Mouse (Mus musculus) frontal cortex, adult (tissue): ENCODE measurements at regions not wholly inside any gene's neighbourhood (a gene's known extent, or its start where the extent isn't known, plus 50 kb on each side); places are given as distances from the start of the nearest gene placed in this dataset.

ENCODE experiments used
- ATAC-seq: cut with Nextera tagmentation; 2 replicates; pipeline ENCODE4 v1.9.2; 2017; ENCODE audit warnings: mild to moderate bottlenecking, moderate library complexity, mixed read lengths; ENCODE audit not compliant: low TSS enrichment

DNA sequence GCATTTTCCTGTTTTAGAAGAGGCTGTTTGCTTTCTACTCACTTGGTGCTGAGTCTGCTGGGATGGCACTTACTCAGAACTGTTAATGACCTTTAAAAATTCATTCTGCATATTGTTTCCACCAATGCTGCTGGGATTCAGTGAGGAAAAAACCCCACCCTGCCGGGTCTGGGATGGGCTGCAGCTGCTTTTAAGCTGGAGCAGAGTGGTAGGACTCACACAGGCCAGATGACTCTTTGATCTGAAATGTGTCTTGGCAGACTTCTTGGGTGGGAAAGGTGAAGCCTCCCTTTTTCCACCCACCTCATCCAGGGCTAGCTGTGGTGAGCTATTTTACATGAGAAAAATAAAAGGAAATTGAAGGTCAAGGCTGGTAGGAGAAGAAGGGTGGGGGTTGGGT lies 56.4 kb upstream of the Ddhd1 start:
- no peak for ATAC-seq

DNA sequence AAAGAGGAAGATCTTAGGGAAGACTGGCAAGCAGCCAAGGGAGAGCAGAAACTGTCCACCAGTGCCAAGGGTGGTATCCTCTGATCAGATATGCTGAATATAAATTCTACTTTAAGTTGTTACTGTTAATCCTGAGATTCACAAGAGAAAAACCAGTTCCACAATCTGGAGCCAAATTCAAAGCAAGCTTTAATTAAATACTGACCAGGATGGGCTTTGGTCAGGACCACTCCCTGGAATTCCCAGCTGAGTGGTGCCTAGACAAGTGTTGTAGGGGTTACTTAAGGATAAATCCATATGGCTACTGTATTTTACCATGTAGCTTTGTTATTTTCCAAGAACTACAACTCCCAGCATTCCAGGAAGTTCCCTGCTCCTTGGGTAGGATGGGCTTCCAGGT lies 56.8 kb upstream of the Ddhd1 start:
- ATAC-seq: no peak

DNA sequence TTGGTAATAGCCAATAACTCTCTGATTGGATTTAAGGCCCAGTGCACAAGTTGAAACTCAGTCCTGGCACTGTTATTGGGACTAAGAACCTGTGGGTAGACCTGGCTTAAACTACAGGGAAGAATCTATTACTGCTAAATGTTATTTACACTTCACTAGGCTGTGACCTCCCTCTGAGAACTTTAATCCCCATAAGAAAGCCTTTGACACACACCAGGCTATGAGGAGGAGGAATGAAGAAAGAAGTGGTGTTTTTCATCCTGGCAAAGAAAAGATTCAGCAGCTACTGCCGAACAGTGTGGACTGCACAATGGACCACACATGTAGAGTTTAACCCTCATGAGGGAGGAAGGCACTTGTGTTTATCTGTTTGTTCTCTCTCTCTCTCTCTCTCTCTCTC lies 58.2 kb upstream of the Ddhd1 start:
- no peak for ATAC-seq

DNA sequence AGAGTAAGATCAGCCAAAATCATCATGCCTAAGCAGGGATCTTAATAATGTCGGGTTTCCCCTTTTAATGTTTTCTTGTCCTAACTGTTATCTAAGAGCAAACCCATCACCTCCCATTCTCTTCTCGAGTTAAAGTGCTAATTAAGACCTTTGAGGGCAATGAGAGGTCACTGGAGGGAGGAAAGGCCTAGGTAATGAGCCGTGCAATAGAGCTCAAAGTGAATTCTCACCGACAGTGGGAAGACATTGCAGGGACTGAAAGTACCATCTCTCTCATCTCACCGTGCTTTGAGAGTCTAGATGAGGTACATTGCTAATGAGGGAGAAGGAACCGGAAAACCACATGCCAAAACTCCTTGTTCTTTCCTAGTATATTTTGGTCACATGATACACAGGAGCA lies 64.9 kb upstream of the Ddhd1 start:
- ATAC-seq: no peak

DNA sequence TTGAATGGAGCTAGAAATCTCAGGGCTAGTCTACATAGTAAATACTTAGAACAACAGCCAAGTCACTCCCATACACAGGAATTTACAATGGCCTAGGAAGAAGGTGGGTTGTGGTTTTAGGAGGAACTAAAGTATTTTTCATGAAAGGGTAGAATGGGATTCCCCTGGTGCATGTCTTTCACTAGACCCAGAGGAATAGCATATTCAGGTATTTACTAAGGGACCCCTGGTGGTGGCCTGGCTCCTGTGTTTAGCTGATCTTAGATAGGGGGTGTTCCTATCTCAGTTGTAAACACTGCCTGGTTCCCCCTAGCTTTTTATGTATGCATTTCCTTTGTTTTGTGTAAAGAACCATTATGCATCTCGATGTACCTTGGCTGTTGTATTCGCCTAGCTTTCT lies 66.4 kb upstream of the Ddhd1 start:
- ATAC-seq: no peak

DNA sequence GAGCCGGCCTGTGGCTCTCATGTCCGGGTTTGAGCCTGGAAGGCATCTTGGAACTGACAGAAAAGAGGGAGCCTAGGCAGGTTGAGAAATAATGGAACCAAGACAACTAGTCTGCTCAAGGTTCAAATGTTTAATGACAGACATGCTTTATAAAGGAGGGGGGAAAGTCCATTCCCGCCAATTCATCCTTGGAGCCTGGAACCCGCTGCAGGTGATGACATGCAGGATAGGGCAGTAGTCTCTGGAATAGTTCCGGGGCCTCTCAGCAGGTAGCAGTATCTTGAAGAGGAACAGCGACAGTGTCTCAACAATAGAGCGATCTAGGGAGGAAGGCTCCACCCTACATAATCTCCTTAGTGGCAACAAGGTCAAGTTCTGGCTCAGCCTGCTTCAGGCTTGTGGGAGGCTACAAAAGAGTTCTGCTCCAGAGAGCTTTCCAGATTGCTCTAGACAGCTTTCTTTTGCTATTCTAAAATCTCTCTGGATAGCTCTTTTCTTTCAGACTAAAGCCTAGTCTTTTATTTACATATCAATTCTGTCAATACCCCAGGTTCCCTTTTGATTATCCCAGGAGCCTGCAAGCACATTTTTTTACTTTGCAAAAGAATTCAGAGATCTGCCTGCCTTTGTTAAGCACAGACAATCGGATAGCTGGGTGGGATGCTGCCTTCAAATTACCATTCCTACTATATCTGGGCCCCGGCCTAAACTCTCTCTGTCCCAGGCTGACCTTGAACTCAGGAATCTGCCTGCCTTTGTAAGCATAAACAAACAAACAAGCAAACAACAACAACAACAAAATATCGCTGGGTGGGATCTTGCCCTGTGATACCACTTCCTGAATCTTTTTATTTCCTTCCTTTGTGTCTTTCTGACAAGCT lies 76.8 kb upstream of the Ddhd1 start:
- ATAC-seq: no peak

DNA sequence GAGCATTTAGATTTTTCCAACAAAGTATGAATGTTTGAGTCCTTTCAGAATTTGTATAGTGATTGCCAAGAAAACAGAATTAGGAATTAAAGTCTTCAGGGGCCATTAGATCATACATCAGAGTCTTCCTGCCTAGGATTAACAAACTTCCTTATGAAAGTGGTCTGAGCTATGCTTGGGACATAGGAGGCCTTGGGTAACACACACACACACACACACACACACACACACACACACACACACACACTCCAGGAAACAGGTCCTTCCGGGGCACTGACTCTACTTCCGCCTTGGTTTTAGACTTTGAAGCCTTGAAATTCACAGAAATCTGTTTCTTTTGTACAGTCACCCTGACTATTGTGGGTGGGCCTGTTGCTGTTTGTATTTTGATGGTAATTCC lies 80.0 kb upstream of the Ddhd1 start:
- no peak for ATAC-seq

DNA sequence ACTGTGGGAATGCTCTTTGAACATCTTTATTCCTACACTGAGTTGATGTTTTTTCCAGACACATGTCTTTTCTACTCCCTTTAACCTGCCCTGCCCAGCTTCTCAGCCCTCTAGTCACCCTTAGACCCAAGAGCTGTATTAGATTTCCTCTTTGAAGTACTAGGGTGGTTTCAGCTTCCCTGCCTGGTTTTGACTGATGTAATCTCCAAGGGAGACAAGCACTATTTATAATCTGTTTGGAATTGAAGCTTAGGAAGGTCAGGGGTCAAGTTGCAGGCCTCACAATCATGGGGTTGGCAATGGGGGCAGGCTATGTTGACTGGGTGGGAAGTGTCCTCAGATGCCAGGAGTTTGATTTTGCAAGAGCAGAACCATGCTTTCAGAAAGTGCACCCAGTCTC lies 81.7 kb upstream of the Ddhd1 start:
- ATAC-seq: no peak

DNA sequence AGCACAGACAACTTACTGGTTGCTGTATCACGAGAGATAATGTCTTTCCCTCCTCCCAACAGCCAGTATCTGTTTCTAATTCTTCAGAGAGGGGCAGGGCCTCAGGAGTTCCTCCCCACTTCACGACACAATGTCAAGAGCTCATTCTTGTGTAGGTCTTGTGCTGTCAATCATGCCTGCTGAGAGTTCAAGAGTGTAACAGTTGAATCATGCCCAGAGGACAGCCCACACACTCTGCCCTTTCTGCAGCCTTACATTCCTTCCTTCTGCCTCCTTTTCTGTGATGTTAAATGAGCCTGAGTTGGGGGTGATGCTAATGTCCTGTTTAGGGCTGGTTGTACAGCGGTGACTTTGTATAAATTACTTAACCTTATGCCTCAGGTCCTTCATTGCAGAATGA lies 82.7 kb upstream of the Ddhd1 start:
- ATAC-seq: no peak

DNA sequence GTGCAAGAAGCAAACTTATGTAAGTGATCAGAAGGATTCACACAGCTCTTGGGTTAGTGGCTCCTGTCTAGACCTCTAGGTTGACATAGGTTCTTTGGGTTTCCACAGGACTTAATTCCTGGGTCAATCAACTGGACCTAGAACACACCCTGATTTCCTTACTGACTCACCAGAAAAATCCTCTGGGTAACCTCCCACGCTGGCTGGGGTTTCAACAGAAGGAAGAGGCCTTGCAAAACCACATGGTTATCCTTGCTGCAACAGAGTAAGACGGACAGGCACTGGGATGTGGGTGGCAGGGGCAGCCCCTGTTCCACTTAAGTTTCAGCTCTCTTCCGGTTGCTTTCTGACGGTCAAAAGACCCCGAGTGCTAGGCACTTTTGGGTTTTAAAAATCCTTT lies 88.2 kb upstream of the Ddhd1 start:
- ATAC-seq: no peak

DNA sequence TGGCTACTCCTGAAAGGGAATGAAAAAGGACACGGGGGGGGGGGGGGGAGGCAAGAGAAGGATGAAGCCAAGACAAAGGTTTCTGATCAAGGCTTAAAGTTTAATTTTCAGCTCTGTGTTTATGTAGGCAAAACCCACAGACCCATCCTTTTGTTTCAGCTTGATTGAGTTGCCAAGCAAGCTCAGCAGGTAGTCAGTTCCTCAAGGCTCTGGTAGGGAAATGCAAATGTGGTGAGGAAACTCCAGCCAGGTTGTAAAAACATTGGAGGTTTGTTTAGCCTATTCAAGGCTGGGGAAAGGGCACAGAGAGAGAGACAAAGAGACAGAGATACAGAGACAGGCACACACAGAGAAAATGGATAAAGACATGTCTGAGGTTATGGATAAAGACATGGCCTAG lies 99.4 kb upstream of the Ddhd1 start:
- no peak for ATAC-seq

DNA sequence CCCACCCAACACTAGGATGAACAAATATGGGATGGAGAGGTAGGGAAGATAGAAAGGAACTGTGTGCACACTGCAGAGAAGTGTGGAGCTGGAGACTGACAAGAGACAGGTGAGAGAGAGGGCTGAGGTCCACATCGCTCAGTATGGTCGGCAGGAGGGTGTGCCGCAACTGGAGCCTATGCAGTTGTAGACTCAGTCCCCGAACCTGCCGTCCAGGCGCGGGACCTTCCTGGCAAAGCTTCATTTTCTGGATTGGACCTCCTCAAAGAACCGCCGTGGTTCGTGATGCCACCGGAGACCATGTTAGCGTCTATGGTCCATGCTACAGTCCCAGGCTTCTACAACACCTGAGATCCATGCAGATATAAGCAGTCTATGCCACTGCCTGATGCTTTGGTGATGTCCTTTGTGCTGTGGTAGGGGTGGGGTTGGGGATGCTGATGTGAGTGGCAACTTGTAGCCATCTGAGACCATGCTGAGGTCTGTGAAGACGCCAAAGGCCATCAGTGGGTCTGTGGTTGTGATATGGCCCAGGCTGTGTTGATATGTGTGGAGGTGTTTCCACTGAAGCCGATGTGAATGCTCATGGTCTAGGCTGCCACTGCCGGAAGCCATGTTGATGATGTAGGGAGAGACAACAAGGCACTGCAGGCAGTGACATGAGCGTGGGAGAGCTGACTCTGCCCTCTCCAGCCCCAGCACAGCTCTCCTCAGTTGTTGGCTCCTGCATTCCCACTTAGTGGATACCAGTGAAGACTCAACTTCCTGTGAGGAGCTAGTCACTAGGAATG lies 103.1 kb upstream of the Ddhd1 start:
- ATAC-seq: no peak

DNA sequence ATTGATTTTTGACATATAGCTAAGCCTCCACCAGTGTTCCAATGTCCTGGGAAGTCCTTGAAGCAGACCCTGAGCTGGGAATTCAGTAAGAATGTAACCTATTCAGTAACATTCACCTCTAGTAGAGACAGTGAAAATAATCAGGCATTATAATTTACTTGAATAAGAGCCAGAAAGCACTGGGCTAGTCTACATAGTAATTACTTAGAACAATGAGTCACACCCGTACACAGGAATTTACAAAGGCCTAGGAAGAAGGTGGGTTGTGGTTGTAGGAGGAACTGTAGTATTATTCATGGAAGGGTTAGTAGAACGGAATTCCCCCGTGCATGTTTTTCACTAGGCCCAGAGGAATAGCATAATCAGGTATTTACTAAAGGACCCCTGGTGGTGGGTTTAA lies 106.3 kb upstream of the Ddhd1 start:
- ATAC-seq: no peak

DNA sequence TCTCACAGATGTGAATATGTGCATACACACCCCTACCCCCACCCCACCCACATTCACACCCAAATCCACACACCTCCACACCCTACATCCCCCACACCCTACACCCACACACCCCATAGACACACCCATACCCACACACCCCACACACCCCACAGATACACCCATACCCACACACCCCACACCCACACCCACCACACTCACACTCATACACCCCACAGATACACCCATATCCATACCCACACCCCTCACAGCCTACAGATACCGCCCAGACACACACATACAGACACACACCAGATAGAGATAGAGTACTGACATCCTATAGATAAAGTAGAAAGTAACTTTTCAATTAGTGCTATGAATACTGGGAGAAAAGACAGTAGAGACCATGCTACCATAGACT lies 108.6 kb upstream of the Ddhd1 start:
- no peak for ATAC-seq

DNA sequence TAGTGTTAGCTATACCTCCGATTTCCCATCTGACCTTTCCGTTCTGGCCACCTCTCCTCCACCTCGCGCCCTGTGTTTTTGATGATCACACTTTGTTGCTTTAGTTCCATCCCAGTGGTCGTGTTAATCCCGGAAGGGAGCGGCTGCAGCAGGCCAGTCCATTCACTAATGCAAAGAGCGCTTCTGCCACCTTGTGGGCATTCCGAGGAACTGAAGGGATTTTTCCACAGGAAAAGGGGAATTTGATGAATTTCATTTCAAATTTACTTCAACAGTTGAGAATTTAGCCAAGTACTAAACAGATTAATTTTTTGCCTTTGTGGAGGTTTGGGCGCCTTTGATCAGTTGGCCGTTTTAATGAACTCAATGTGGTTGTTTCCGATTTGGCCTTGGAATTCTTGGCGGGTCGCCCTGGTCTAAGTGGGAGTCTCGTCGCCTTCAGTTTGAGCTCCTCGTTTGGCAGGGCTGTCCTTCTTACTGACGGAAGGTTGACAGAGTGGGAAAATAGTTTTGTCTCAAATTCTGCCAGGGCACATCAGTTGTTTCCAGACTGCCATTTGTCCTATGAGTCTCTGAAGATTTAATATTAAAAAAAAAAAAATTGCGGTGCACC lies 114.8 kb upstream of the Ddhd1 start:
- peak; percentile 80 for ATAC-seq

DNA sequence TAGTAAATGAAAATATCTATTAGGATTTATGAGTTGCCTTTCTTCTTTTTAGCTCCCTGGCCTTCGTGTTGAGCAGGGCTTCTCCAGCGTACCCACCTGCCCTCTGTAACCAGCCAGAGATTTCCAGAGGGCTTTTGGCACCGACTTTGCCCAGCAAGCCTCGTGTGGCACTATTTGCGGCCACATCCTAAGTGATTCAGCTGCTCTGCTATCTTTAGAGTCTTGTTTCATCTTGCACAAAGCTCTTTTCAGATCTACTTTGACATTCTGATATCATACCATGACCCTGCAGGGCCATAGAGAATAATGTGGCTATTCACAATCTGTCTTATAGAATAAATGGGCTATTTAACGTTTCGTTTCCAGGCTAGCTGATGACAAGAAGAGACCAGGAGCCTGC lies 115.4 kb upstream of the Ddhd1 start:
- peak; percentile 69 for ATAC-seq

DNA sequence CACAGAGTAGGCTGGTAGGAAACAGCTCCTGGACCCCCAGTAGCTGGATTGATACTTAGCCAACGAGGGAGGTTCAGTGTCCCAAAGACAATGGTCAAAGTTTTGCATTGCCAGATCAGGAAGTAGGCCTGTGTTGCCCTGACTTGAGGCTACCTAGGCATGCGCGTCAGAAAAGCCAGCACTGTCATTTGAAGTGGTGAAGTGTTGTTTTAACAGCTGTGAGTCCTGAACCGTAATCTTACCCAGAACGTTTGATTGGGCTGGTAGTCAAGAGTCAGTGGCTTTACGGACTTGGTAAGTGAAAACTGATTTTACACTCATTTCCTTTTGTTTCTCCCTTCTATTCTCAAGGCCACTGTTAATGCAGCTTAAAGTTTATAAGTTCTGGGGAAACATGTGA lies 123.9 kb upstream of the Ddhd1 start:
- ATAC-seq: no peak

DNA sequence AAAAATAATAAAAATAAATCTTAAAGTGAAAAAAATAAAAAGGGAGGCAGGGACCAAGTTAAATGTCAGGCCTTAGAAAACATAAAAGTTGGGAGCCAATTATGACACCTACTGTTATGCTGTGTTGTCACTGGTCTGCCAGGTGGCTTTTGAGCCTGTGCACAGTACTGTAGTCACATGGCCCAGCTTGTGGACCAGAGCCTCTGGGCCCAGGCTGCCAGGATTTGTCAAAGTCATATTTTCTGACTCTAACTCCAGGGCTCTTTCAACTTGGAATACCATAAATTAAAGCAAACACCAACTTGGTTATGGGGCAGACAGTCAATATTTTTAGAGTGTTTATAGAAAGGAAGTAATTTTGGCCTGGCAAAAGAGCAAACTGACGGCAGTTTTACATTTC lies 137.0 kb upstream of the Ddhd1 start:
- ATAC-seq: no peak

DNA sequence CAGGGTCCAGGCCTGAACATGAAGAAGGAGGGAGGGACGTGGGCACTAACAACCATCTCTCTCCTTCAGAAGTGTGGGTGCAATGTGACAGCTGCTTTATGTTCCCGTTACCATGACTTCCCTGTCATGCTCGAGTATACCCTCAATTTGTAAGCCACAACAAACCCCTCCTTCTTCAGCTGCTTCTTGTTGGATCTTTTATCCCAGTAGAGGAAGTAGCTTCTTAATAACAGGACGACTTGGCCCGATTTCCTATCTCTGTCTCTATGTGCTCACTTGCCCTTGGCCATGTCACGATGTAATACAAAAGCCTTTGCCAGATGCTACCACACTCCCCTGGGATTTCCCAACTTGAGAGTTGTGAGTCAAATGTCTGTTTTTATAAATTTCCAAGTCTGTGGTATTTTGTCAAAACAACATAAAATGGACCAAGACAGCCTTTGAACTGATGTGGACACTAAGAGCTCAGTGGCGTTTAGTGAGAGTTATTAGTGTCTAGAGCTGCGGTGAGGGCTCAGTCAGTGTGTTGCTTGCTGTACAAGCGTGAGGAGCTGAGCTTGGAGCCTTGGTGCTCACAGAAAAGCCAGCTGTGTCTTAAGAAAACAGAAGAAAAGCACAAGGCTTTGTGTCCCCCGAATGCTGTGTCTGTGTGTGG lies 138.8 kb upstream of the Ddhd1 start:
- no peak for ATAC-seq

DNA sequence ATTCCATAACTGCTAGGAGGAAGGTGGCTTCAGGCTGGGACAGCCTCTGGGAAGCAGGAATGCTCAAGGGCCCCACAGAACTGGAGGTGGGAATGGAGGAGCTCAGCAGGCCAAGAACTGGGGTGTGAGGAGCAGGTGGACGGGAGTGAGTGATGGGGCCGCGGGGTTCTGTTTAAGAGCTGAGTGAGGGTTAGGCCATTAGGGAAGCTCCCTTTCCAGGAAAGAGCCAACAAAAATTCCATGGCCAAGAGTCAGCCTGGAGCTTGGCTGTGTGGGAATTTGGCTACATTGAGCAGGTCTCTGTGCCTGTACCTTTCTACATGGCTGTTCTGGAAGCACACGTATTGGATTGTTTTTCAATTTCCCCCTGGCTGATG lies 139.4 kb upstream of the Ddhd1 start:
- no peak for ATAC-seq

DNA sequence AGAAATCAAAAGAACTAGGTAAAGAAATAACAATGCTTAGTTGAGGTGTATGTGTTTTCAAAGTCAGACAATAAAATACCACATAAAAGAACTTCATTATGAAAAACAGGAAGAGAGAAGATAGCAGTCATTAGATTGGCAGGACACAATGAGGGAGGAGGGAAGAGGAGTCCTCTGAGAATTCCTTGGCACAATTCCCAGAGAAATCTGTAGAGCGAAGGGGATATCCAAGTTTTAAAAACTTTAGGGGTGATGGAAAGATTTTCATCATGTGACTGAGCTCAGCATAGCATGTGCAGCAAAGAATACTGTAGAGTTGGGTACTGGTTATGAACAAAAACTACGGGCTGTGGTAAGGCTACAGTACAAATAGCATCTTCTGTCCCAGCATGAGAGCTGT lies 141.3 kb upstream of the Ddhd1 start:
- no peak for ATAC-seq

DNA sequence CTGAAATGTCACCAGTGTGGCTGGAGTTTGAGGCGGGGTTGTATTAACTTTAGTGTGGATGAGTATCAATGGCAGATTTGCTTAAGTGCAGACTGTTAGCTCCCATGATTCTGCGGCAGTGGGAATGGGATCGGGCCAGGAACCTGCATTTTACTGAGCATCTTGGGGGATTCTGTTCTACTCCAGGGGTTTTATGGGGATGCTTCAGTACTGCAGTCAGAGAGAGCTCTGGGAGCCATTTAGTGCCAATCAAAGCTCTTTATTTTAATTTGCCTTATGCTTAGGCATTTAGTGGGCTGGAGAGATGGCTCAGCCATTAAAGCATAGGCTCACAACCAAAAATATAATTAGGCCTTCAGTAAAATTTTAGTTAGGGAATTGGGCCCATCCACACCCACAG lies 148.0 kb upstream of the Ddhd1 start:
- 0 out of 2 replicates have a peak, but pooled peaks have one; percentile 27 for ATAC-seq
